Comparison of ENCODE assay signal across 20 mouse cellular contexts in genomic region chr2:121895261-121895660, GRCm38 (mm10).
"Had no signal": no experiment of that assay in that cellular context is flagged by ENCODE, and none has a peak within 500 bp of the region (broad histone marks: within the 10 kb centered on the region; RNA-seq: fewer than 3 reads in every experiment).

No protein-coding gene starts in this region.

- H3K36me3 ChIP-seq: heart, embryonic 10.5 days; hindbrain, embryonic 10.5 days; hindbrain, embryonic 12.5 days; intestine, embryonic 15.5 days; limb, embryonic 10.5 days; limb, embryonic 12.5 days; liver, embryonic 13.5 days had no signal

- DNase-seq: heart, adult 18-20 months; heart, postnatal 10 days; heart, postnatal 4 days; kidney, adult 18-20 months; kidney, adult 8-10 months; kidney, postnatal 10 days; kidney, postnatal 25 days; kidney, postnatal 4 days; liver; liver, embryonic 13.5 days had no signal

- H3K4me3 ChIP-seq: heart, embryonic 10.5 days; heart, embryonic 12.5 days; hindbrain, embryonic 10.5 days; hindbrain, embryonic 12.5 days; intestine, embryonic 15.5 days; layer of hippocampus, adult 2 months; left cerebral cortex, adult 2 months; limb, embryonic 10.5 days; limb, embryonic 12.5 days; liver, embryonic 13.5 days had no signal

- H3K9ac ChIP-seq: heart, embryonic 12.5 days; hindbrain, embryonic 12.5 days; hindbrain, embryonic 14.5 days; intestine, embryonic 15.5 days; limb, embryonic 12.5 days; liver, embryonic 13.5 days had no signal

- H3K9me3 ChIP-seq: heart, embryonic 10.5 days; heart, embryonic 12.5 days; hindbrain, embryonic 10.5 days; hindbrain, embryonic 12.5 days; intestine, embryonic 15.5 days; limb, embryonic 10.5 days; limb, embryonic 12.5 days; liver, embryonic 13.5 days had no signal

- H3K27me3 ChIP-seq: heart, embryonic 12.5 days; hindbrain, embryonic 12.5 days; intestine, embryonic 15.5 days; limb, embryonic 12.5 days; liver, embryonic 13.5 days had no signal

- H3K4me1 ChIP-seq: heart, embryonic 10.5 days; heart, embryonic 12.5 days; hindbrain, embryonic 10.5 days; hindbrain, embryonic 12.5 days; intestine, embryonic 15.5 days; limb, embryonic 10.5 days; limb, embryonic 12.5 days; liver, embryonic 13.5 days had no signal

- H3K27ac ChIP-seq: heart, embryonic 10.5 days; hindbrain, embryonic 10.5 days; hindbrain, embryonic 12.5 days; hindbrain, embryonic 14.5 days; intestine, embryonic 15.5 days; layer of hippocampus, adult 2 months; left cerebral cortex, adult 2 months; limb, embryonic 10.5 days; limb, embryonic 12.5 days; liver, embryonic 13.5 days had no signal
